Mouse (Mus musculus) neural tube, embryonic 13.5 days (tissue): ENCODE measurements around the gene Evi5. TPM values are rescaled to one million over a fixed set of nuclear protein-coding genes. Genes with fewer than 3 reads are reported as not detected.

Experiments
- ATAC-seq: fragments of 200-750 bp; cut with Nextera tagmentation; 2 replicates; pipeline ENCODE4 v1.8.0; 2017; ENCODE audit warnings: low read depth, mild to moderate bottlenecking, moderate TSS enrichment, moderate library complexity
- H3K27ac ChIP-seq: fragments of 300-500 bp; sonication (generic); replicated peaks from 2 replicates; pipeline ENCODE4 v1.5.1; 2015; ENCODE audit warnings: moderate library complexity, mild to moderate bottlenecking, inconsistent platforms
- H3K27me3 ChIP-seq: fragments of 300-500 bp; sonication (generic); 2 replicates; pipeline ENCODE4 v1.6.1; 2015; ENCODE audit warnings: mild to moderate bottlenecking, inconsistent platforms
- H3K36me3 ChIP-seq: fragments of 300-500 bp; sonication (generic); 2 replicates; pipeline ENCODE4 v1.6.1; 2015; ENCODE audit warnings: mild to moderate bottlenecking, inconsistent platforms
- H3K4me1 ChIP-seq: fragments of 300-500 bp; sonication (generic); replicated peaks from 2 replicates; pipeline ENCODE4 v1.6.1; 2015; ENCODE audit warnings: inconsistent platforms
- H3K4me2 ChIP-seq: fragments of 300-500 bp; sonication (generic); 2 replicates; pipeline ENCODE4 v1.6.1; 2015; ENCODE audit warnings: inconsistent platforms, mild to moderate bottlenecking, moderate library complexity
- H3K4me3 ChIP-seq: fragments of 300-500 bp; sonication (generic); 2 replicates; pipeline ENCODE4 v1.5.1; 2015; ENCODE audit warnings: mild to moderate bottlenecking, inconsistent platforms
- H3K9ac ChIP-seq: fragments of 300-500 bp; sonication (generic); 2 replicates; pipeline ENCODE4 v1.6.1; 2015; ENCODE audit warnings: moderate library complexity, mild to moderate bottlenecking, inconsistent platforms
- H3K9me3 ChIP-seq: fragments of 300-500 bp; sonication (generic); 2 replicates; pipeline ENCODE4 v1.6.1; 2016; ENCODE audit warnings: inconsistent platforms
- WGBS: fragments of 180-500 bp; shearing (Covaris S2); methylation state at CpG from one replicate; pipeline ENCODE4 v1.1.7; 2015; 5-methylcytosine and 5-hydroxymethylcytosine counted together
- polyA plus RNA-seq: library from polyadenylated mRNA; unstranded; fragments of >200 nt; fragmentation: Nextera tagmentation; extraction: Ambion mirVana; gene quantifications from 2 replicates; pipeline ENCODE4 v1.2.1, GENCODE M21; 2015

Evi5 gene
- polyA plus RNA-seq, 1 experiment from 2014 or later: 56.1 TPM

GRCm38 (mm10) chr5:107791966-107792365 is 82.9 kb downstream of the Evi5 start:
- H3K9ac ChIP-seq: no peak overlapping the region
- no peak overlapping the region for H3K4me3 ChIP-seq
- H3K4me2 ChIP-seq: no peak overlapping the region
- H3K36me3 ChIP-seq: peaks cover 17% of the 10 kb centered on the region
- H3K27me3 ChIP-seq: no peaks in the 10 kb centered on the region
- no peak overlapping the region for H3K27ac ChIP-seq
- WGBS: 96% methylated on average over 2 of the region's 2 CpGs
- H3K9me3 ChIP-seq: no peaks in the 10 kb centered on the region
- ATAC-seq: no peak
- H3K4me1 ChIP-seq: no peaks in the 10 kb centered on the region

GRCm38 (mm10) chr5:107789492-107789891 is 85.4 kb downstream of the Evi5 start:
- Histone ChIP-seq H3K4me3 (no peak overlapping the region), H3K27me3 (no peaks in the 10 kb centered on the region), H3K9ac (no peak overlapping the region), H3K9me3 (no peaks in the 10 kb centered on the region), H3K4me1 (no peaks in the 10 kb centered on the region), H3K27ac (no peak overlapping the region), H3K36me3 (peaks cover 9% of the 10 kb centered on the region), H3K4me2 (no peak overlapping the region)
- 82% methylated on average over 5 of the region's 5 CpGs for WGBS
- ATAC-seq: no peak

GRCm38 (mm10) chr5:107787682-107788443 is 87.0 kb downstream of the Evi5 start:
- H3K4me2 ChIP-seq: no peak overlapping the region
- H3K27me3 ChIP-seq: no peaks in the 10 kb centered on the region
- H3K9me3 ChIP-seq: no peaks in the 10 kb centered on the region
- peaks cover 11% of the 10 kb centered on the region for H3K36me3 ChIP-seq
- WGBS: 89% methylated on average over 6 of the region's 7 CpGs
- no peaks in the 10 kb centered on the region for H3K4me1 ChIP-seq
- H3K4me3 ChIP-seq: no peak overlapping the region
- no peak overlapping the region for H3K9ac ChIP-seq
- ATAC-seq: no peak
- no peak overlapping the region for H3K27ac ChIP-seq

- Histone ChIP-seq H3K9ac (no peak overlapping the region), H3K9me3 (no peaks in the 10 kb centered on the region), H3K27ac (no peak overlapping the region), H3K4me2 (no peak overlapping the region), H3K36me3 (peaks cover 17% of the 10 kb centered on the region), H3K4me1 (no peaks in the 10 kb centered on the region), H3K4me3 (no peak overlapping the region), H3K27me3 (no peaks in the 10 kb centered on the region)
- WGBS: 98% methylated on average over 1 of the region's 1 CpGs
- ATAC-seq: no peak
Measured at GRCm38 (mm10) chr5:107782360-107782759, 92.5 kb downstream of the Evi5 start.

- no peaks in the 10 kb centered on the region for H3K27me3 ChIP-seq
- H3K4me3 ChIP-seq: no peak overlapping the region
- H3K9me3 ChIP-seq: no peaks in the 10 kb centered on the region
- ATAC-seq: no peak
- H3K4me1 ChIP-seq: no peaks in the 10 kb centered on the region
- H3K27ac ChIP-seq: no peak overlapping the region
- no peak overlapping the region for H3K4me2 ChIP-seq
- H3K36me3 ChIP-seq: peaks cover 12% of the 10 kb centered on the region; the same call in 1 of the 2 replicates
- 88% methylated on average over 3 of the region's 3 CpGs for WGBS
- H3K9ac ChIP-seq: no peak overlapping the region
Measured at GRCm38 (mm10) chr5:107778763-107779162, 96.1 kb downstream of the Evi5 start.

GRCm38 (mm10) chr5:107777545-107777830 is 97.4 kb downstream of the Evi5 start:
- H3K36me3 ChIP-seq: peaks cover 6% of the 10 kb centered on the region; the same call in 1 of the 2 replicates
- H3K27ac ChIP-seq: no peak overlapping the region
- ATAC-seq: no peak
- H3K4me3 ChIP-seq: no peak overlapping the region
- H3K9ac ChIP-seq: no peak overlapping the region
- no peaks in the 10 kb centered on the region for H3K4me1 ChIP-seq
- H3K4me2 ChIP-seq: no peak overlapping the region
- no peaks in the 10 kb centered on the region for H3K27me3 ChIP-seq
- WGBS: 96% methylated on average over 1 of the region's 1 CpGs
- H3K9me3 ChIP-seq: no peaks in the 10 kb centered on the region

- Histone ChIP-seq H3K4me1 (no peaks in the 10 kb centered on the region), H3K9ac (no peak overlapping the region), H3K4me2 (no peak overlapping the region), H3K27me3 (no peaks in the 10 kb centered on the region), H3K27ac (no peak overlapping the region), H3K9me3 (no peaks in the 10 kb centered on the region), H3K4me3 (no peak overlapping the region), H3K36me3 (peaks cover 6% of the 10 kb centered on the region; the same call in 1 of the 2 replicates)
- no peak for ATAC-seq
- WGBS: 89% methylated on average over 4 of the region's 4 CpGs
Measured at GRCm38 (mm10) chr5:107776777-107777544, 97.9 kb downstream of the Evi5 start.

GRCm38 (mm10) chr5:107775875-107776274 is 99.0 kb downstream of the Evi5 start:
- no peak overlapping the region for H3K4me3 ChIP-seq
- no peak for ATAC-seq
- H3K9ac ChIP-seq: no peak overlapping the region
- H3K9me3 ChIP-seq: no peaks in the 10 kb centered on the region
- 97% methylated on average over 1 of the region's 1 CpGs for WGBS
- H3K36me3 ChIP-seq: 0 out of 2 replicates have a peak, but pooled peaks cover 2% of the 10 kb centered on the region
- H3K27me3 ChIP-seq: no peaks in the 10 kb centered on the region
- H3K4me1 ChIP-seq: no peaks in the 10 kb centered on the region
- no peak overlapping the region for H3K27ac ChIP-seq
- no peak overlapping the region for H3K4me2 ChIP-seq

- no peak for ATAC-seq
- no peak overlapping the region for H3K27ac ChIP-seq
- no peak overlapping the region for H3K9ac ChIP-seq
- no peak overlapping the region for H3K4me2 ChIP-seq
- no peaks in the 10 kb centered on the region for H3K27me3 ChIP-seq
- no peaks in the 10 kb centered on the region for H3K4me1 ChIP-seq
- no peak overlapping the region for H3K4me3 ChIP-seq
- 90% methylated on average over 5 of the region's 5 CpGs for WGBS
- peaks cover 9% of the 10 kb centered on the region; the same call in 1 of the 2 replicates for H3K36me3 ChIP-seq
- peaks cover 5% of the 10 kb centered on the region; the same call in 1 of the 2 replicates for H3K9me3 ChIP-seq
Measured at GRCm38 (mm10) chr5:107772049-107772448, 102.9 kb downstream of the Evi5 start.

- Histone ChIP-seq H3K36me3 (peaks cover 9% of the 10 kb centered on the region; the same call in 1 of the 2 replicates), H3K27me3 (no peaks in the 10 kb centered on the region), H3K4me1 (no peaks in the 10 kb centered on the region), H3K4me2 (no peak overlapping the region), H3K9me3 (peaks cover 5% of the 10 kb centered on the region; the same call in 1 of the 2 replicates), H3K9ac (no peak overlapping the region), H3K4me3 (no peak overlapping the region), H3K27ac (no peak overlapping the region)
- ATAC-seq: no peak
- 89% methylated on average over 1 of the region's 1 CpGs for WGBS
Measured at GRCm38 (mm10) chr5:107768224-107768623, 106.7 kb downstream of the Evi5 start.

- H3K9me3 ChIP-seq: peaks cover 5% of the 10 kb centered on the region; the same call in 1 of the 2 replicates
- no peak overlapping the region for H3K27ac ChIP-seq
- peaks cover 9% of the 10 kb centered on the region; the same call in 1 of the 2 replicates for H3K36me3 ChIP-seq
- no peaks in the 10 kb centered on the region for H3K27me3 ChIP-seq
- no peak overlapping the region for H3K4me3 ChIP-seq
- no peak overlapping the region for H3K9ac ChIP-seq
- ATAC-seq: no peak
- no peaks in the 10 kb centered on the region for H3K4me1 ChIP-seq
- H3K4me2 ChIP-seq: no peak overlapping the region
- WGBS: 96% methylated on average over 4 of the region's 4 CpGs
Measured at GRCm38 (mm10) chr5:107765946-107766345, 109.0 kb downstream of the Evi5 start.

GRCm38 (mm10) chr5:107764486-107764885 is 110.4 kb downstream of the Evi5 start:
- H3K27me3 ChIP-seq: no peaks in the 10 kb centered on the region
- peaks cover 9% of the 10 kb centered on the region; the same call in 1 of the 2 replicates for H3K36me3 ChIP-seq
- no peak for ATAC-seq

More at GRCm38 (mm10) chr5:107764486-107764885, 110.4 kb downstream of the Evi5 start:
- H3K4me2 ChIP-seq: no peak overlapping the region
- no peak overlapping the region for H3K27ac ChIP-seq
- WGBS: 75% methylated on average over 1 of the region's 1 CpGs
- no peaks in the 10 kb centered on the region for H3K4me1 ChIP-seq
- peaks cover 5% of the 10 kb centered on the region; the same call in 1 of the 2 replicates for H3K9me3 ChIP-seq
- H3K9ac ChIP-seq: no peak overlapping the region
- H3K4me3 ChIP-seq: no peak overlapping the region
